Mouse (Mus musculus) kidney, postnatal 4 days (tissue): Measurements from ENCODE around the gene Clock.
A peak's percentile ranks its signal among the peaks of the same experiment; 100 is the strongest.

Experiments
- DNase-seq, 2 experiments: peaks; one replicate each; pipeline ENCODE4 v3.0.0; 2021; ENCODE audit warnings: mixed read lengths in 2 of 2

Gene Clock

DNA sequence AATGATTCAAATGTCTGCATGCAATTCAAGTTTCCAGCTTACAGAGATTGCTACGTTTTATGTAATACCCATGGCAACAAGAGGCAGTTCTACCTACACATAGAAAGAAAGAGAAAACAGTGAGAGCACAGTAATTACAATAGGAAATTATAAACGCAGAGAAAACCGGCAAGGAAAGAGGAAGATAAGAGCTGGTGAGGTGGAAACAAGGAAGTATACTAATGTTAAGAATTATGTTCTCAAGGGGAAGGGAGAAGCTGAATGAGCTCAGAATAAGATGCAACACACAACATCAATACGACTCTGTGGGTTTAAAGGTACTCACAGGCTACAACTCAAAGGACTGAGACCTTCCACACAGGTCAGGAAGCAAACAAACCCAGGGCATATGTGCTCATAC is 29.6 kb downstream of the Clock start:
- DNase-seq: no peak

DNA sequence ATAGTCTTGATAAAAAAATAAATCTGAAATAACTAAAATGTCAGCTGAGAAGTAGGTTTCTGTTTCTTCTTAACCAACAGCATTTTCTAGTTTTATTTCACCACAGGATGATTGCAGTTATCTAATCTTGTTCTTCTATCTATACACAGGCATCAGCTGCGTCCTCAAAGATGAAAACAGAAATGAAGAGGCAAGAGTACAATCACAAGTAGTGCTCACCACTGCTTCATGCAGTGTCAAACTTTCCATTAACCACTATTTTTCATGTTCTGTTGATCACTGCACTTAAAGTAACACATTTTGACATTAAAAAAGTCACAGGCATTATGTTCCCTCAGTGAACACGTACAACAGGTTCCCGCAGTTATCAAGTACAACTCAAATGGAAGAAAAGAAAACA is 53.6 kb downstream of the Clock start:
- no peak for DNase-seq

DNA sequence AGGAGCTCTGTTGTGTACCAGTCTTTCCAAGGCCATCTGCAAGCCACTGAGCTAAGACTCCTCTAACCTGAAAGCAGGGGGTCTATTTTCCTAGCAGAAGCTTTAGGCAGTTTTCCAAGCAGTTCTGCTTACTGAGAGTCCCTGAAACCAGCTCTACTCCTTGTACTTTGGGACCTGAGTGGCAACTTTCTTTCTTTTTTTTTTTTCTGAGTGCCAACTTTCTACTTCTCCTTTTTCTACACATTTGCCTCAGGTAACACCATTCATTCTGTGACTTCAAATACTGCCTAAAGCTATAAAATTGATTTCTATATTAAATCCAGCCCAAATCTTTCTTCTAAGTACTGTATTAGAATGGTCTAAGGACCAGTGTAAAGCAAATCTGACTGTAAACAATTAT is 58.1 kb downstream of the Clock start:
- no peak for DNase-seq

DNA sequence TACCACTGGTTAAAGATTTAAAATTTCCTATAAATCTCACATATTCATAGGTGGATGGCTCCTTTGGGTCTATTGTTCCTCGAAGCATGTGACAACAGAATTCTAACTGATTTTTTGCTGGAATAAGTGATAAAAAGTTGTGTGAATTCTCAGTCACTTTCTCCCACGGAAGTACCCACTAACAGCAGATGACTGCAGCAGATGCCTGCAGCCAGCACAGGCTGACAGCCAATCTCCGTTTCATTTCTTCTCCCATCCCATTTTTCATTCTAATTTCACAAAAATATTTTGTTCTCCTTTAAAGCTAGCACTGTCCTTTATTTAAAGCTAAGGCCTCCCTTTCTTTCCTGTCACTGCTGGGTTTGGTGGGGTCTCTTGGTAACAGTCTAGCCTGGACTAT is 59.2 kb downstream of the Clock start:
- DNase-seq: no peak

DNA sequence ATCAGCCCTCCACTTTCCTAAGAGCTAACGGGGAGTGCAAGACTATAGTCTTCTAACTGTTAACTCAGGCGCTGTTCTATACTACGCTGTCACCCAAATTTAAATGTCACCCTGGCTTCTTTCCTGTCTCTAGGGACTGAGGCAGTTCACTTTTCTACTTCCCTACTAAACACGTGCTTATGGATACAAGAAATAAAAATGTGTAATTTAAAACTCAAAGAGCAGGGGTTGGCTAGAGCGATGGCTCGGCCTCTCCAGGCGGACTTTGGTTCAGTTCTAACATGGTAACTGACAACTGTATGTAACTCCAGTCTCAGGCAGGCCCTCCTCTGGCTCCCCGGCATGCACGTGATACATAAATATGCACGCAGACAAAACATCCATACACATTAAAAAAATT is 60.2 kb downstream of the Clock start:
- no peak for DNase-seq

DNA sequence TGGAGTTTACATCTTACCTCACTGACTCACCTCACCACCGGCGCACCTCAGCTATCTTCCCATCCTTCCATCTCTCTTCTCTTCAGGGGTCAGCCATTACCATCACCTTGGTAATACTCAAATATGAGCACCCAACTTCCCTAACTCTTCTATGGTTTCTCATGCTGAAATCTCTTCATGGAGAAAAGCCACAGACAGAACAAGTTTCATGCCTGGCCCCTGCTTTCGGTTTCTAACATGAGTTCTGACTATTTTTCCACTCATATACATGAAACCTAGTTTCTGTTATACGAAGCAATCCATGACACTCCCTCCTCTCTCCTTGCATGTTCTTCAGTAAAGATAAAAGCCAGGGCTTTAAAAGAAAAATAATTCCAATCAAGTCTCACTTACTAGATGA is 60.7 kb downstream of the Clock start:
- DNase-seq: no peak

DNA sequence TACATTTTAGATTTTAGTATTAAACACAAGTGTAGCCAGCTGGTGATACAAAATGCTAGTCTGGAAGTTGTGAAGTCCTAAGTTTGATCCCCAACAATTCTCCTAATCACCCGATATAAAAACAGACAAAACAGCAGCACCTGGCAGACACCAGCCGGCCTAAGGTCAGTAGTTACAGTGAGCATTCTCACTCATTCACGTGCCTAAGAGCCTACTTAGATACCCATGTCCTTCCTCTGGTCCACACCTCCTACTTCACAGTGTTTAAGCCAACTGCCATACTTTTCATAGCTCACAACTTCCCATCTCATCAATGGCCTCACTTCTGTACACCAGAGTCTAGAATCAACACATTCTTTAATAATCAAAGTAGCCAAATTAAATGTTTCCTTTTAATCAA is 61.3 kb downstream of the Clock start:
- no peak for DNase-seq

DNA sequence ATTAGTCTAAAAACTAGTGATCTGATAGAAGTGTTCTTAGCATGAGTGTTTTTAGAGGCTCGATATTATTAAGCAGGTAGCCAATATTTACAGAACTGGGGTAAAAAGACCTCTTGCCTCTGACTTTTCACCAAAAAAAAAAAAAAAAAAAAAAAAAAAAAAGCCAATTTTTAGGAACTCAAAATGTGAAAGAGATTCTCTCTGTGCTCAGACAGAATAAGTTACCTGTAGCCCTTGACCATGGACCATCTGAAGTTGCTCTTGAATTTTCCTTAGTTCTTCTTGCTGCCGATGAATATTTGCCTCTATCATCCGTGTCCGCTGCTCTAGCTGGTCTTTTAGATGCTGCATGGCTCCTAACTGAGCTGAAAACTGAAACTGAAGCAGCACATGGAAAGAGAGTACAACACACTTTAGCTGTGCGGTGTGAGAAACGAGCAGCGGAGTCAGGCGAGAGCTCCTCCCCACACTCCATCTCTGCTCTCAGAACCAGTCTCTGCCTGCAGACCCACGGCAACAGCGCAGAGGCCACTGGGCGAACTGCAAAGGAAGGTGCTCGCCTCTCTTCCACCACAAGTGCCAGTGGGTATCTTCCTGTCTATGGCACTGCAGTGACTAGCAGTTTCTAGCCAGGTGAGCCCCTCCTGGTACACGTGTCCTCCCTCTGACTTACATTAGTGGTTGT is 73.3 kb downstream of the Clock start:
- DNase-seq: no peak

DNA sequence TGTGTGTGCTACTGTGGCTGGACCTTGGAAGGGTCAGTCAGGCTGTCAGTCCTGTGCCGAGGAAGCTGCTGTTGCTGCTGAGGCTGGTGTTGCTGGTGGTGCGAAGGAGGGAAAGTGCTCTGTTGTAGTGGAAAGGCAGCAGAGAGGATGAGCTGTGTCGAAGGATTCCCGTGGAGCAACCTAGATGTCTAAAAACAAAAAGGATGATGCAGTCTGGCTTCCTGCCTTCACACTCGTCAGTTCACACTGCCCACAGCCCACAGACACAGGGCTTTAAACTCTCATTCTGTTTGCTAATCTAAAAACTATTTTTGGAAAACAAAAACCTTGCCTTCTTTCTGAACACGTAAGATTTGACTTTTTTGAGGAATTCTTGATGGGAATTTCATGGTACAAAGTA is 87.9 kb downstream of the Clock start:
- DNase-seq: no peak

DNA sequence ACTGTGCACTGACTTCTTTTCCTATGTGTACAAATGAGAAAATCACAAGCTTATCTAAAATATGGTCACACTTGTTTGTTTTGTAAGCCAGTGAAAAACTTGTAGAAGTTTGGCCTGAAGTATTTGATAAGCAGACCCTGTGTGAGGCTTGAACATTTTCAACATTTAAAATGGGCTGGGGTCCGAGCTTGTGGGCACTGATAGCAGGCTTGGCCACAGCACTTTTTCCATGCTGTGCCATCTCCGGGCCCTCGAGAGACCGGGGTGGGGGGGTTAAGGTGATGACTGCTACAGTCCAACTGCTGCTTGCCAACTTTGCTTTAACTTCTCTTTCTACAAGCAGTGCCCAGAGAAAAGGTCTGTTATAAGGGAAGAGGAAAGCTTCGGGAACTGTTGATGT is 96.5 kb downstream of the Clock start:
- DNase-seq: no peak

DNA sequence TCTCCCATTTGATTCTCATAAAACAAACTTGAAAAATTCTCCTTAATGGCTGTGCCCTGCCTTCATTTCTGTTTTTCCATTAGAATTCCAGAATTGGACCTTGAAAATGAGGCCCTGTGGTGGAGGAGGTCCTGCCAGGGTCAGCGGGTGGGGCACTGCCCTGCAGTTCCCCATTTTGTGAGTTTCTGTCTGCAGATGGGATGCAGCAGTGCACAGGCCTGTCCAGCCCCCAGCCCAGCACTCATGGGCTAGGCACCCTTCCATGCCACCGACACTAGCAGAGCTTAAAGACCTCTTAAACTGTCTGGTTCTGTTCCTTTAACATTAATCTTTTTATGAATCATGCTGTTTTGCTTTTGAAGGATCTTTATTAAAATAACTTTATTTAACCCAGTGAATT is 98.7 kb downstream of the Clock start:
- DNase-seq: no peak

DNA sequence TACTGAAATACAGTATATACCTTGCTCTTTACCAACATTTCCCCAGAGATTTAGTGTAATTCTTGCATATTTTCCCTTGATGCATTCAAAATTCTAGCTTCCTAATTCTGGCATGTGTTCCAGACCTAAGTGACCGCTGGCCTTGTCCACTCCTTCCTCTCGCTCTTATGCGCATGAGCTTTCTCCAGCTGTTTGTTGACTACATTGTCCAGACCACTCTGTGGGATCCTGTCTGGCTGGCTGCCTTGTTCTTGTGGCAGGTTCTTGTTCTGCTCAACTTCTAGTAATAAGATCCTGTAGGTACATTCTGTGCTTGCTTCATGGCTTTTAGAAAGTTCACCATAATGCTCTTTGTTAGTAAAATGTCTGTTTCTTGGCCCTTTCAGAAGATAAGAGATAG is 101.4 kb downstream of the Clock start:
- DNase-seq: no peak

DNA sequence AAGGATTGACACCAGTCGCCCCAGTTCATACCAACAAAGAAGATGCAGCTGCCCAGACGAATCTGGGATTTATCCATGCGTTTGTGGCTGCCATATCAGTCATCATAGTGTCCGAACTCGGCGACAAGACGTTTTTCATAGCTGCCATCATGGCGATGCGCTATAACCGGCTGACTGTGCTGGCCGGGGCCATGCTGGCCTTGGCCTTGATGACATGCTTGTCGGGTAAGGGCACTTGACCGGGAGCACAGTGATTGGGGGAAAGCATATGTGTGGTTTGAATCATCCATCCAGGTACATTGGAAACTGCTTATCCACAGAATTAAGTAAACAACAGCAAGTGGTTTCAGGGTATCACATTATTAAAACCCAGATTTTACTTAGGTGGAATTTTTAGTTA is 105.2 kb downstream of the Clock start:
- DNase-seq: no peak

DNA sequence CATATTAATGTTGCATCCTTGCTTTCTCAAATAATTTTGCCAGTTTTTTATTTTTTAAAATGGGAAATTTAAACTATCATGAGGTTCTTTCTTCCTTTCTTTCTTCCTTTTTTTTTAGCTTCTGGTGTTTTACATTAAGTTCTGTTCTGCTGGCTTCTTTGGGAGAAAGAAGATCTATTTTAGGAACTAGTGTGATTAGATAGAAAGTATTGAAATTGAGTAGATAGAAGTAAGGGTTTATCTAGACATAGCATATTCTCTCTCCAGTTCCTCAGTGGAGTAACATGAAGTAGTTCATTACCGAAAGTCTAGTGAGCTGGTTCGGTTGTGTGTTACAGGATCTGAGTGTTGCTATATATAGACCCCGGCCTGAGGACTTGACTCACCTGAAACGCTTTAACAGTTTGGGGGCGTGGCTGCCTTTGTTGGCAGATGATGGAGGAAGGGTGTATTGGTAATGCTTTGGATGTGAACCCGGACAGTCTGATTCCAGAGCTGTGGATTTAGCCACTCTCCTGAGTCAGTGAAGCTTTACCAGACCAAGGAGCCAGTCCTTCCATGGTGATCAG is 110.1 kb downstream of the Clock start:
- DNase-seq: no peak

DNA sequence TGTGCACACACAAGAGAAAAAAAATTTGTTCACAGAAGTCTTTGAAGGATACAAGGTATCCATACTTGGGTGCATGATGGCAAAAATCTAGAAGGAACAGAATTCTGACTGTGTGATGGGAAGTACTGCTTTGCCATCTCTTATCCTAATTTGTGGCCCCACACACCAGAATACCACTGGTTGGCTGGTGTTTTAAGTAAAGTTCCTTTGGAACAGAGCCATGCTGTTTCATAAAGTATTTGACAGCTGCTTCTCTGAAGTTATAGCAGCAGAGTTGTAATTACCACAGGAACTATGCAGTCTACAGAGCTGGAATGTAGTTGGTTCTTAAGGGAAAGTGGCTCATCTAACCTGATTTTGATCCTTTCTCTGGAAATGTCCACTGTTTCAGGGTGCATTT is 111.5 kb downstream of the Clock start:
- DNase-seq: no peak

DNA sequence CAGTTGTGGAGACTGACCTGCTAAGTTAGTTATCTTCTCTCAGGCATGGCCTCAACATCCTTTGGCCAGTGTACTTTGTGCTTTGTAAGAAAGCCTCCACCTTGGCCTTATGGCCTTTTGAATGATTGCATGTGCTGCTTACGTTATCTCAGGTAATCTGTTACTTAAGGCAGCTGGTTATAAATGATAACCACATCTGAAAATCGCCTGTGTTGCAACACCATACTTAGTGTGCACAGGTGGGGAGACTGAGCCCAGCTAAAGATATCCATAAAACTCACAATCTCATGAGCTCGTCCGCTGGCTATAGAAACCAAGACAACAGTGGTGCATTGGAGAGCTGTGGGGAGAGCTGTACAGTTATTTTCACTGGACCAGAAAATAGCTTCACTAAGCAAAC is 114.0 kb downstream of the Clock start:
- no peak for DNase-seq

DNA sequence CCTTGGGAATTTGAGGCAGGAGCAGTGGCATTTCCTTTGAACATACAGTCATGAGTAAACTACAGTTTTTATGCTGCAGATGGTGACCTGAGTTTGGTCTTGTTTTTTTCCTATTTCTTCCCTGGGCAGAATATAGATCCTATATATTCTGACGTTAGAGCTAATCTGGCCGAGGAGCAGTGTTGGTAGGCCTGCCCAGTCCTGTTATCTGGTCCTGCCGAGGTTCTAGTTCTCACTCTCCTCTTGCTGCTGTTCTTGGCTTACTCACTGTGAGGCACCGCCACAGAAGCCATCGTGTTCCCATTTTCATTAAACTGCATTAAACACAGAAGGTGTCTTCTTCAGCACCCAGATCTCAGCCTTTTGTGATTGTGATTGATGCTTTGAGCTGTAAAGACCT is 116.7 kb downstream of the Clock start:
- no peak for DNase-seq

DNA sequence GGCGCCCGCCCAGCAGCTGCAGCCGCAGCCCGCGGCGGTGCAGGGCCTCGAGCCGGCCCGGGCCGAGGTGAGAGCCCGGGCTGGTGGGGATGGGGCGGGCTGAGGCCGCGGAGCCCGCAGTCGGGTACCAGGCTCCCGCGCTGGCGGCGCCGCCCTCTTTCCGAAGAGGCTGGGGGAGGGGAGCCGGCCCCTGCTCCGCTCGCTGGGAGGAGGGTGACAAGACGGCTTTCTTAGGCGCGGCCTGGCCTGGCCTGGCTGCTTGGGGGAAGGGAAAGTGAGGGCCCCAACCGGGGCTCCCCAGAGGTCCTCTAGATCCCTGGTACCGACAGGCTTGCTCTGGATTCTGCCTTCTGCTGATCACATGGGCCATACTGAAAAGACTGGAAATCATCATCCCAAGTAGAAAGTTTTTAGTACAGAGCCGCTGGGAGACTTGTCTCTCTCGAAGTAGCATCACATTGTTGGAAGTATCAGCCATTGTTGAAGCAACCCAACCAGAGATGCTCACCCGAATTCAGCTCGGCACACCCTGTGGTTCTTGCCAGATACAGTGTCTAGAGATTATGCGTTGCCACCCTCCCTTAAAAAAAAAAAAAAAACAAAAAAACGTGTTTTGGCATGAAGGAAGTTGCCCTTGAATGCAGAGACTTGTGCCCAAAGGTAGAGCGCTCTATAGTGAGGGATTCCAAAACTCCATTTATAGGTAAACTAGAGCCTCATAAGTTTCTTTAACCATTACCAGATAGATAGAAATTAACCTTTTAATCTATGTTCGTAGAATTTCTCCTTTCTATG is 120.1 kb downstream of the Clock start:
- peak; percentile 81 to 86 for DNase-seq

DNA sequence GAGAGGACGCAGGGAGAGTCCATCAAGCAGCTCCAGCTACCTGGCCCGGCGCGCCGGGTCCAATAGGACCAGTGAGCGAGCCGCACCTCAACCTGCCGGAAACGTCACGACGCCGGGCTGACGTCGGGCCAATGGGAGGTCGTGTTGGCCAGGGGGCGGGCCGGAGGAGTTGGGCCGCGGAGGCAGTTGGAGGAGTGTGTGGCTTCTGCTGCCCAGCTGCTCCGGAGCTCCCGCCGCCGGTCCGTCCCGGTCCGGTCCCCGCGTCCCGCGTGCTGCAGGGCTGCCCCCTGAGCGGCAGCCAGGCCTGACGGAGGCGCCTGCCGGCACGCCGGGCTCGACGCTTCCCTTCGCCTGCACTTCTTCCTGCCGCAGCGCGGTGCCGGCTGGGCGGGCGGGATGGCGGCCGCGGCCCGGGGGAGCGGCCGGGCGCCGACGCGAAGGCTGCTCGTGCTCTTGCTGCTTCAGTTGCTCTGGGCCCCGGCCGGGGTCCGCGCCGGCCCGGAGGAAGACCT is 120.8 kb downstream of the Clock start, which contains the start of gene Tmem165:
TSS of gene Tmem165 (plus strand) at position 131 of the 512 bp plus-strand sequence.
- DNase-seq: peak; percentile 95 to 97

DNA sequence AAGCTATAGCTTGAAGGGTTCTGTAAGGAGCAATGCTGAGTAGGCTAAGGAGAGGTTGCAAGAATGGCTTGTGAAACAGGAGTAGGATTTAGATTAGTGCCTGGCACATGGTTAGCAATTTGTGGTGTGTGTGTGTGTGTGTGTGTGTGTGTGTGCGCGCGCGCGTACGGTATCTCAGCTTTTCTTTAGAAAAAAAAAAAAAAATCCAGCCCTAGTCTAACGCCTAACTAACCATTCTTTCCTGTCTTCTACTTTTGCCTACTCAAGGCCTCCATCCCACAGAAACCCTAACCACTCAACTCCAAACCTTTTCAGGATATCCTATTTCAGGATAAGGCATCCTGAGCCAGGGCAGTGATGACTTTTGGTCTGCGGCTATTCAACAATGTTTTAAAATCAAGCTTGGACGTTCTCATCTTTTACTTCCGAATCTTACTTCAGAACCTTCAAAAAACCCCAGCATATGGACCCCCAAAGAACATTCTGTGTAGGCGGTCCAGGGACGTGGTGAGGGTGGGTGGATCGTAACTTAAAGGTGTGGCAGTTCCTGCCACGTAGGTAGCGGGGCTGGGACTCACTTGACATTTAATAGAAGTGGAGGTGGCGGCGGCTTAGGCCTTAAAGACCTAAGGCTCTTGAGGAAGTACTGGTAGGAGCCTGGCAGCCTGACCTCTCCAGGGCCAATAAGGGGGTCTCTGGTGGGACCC is 121.4 kb downstream of the Clock start:
- no peak for DNase-seq

DNA sequence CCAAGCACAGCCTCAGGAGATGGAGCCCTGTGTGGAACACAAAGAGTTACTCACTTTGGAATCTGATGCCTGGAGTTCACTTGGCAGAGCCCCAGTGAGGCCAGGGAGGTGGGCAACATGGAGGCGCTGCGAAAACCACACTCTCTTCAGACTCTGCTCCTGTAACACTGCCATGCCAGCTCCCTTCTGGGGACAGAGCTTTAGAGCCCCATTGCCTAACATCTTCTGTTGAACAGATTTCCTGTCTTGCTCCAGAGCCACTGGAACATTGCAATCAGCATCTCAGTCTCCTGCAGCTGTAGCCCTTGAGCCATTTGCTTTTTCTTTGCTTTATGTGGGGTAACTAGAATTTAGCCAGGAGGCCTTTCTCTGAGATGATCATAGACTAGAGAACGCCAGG is 122.3 kb downstream of the Clock start:
- no peak for DNase-seq

DNA sequence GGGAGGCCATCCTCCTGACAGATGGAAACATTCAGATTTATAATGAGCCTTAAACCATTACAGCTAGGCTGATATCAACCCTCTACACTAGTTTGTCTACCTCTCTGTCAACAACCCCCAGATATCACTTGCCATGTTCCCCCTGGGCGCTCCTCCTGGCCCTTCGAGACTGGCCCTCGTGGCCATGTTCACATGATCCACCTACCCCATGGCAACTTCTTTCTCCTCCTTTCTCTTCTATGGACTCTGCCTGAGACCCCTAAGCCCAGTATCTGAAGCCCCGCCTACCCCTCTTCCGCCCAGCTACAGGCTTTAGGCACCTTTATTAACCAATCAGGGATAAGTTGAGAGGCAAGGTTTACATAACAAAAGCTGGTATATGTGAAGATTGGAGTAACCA is 124.8 kb downstream of the Clock start:
- no peak for DNase-seq

DNA sequence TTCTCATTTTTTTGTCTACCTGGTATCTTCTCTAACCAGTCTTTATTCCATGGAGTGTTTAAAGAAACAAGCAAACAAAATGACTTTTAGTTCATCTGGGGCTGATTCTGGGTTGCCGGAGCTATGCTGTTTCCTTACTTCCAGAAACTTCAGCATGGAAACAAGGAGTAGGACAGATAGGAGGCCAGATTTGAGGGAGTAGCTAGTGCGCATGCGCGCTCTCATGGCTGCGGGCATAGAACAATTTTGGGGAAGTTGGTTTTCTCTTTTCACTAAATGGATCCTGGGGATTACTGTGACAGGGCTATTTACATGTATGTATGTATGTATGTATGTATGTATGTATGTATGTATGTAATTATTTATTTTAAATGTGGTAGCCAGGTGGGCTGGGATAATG is 125.4 kb downstream of the Clock start:
- no peak for DNase-seq
